Comparison of ENCODE assay signal across 8 mouse cellular contexts in genomic region chr11:49608938-49609867, GRCm38 (mm10). TPM values are rescaled to one million over a fixed set of nuclear protein-coding genes. Genes with fewer than 3 reads are reported as not detected.
DNase-seq lines count a peak whose midpoint lies in the region; ATAC-seq and TF ChIP-seq lines count a peak whose summit lies in the region.
"Not testable (repeated sequence)": the region's sequence is repeated elsewhere in the genome, so short reads cannot be mapped to it uniquely, and the experiment has no call there.

Gene Flt4 (plus strand): TSS chr11:49609263.

- WGBS in forebrain, embryonic 16.5 days: 5% methylated on average over 44 of the region's 61 CpGs
- 5% methylated on average over 49 of the region's 61 CpGs for WGBS in liver, embryonic 12.5 days (ENCODE audit: insufficient replicate concordance)
- WGBS in small intestine, adult 2 months: 3% methylated on average over 61 of the region's 61 CpGs

- not testable (repeated sequence) for H3K27ac ChIP-seq in ES-Bruce4 (ENCODE audit: insufficient read depth, low read length); forebrain, embryonic 16.5 days (ENCODE audit: low read length); liver, embryonic 12.5 days; small intestine, adult 2 months (ENCODE audit: insufficient read depth, low read depth, low read length)
- H3K27ac ChIP-seq in brown adipose tissue, adult 24 weeks (replicated peaks; ENCODE audit: low read depth, low read length): peak within 1 kb of the TSS; percentile 60

- not testable (repeated sequence) for H3K27me3 ChIP-seq in ES-Bruce4 (ENCODE audit: control insufficient read depth, insufficient read depth, low read length, poor library complexity, severe bottlenecking)
- H3K27me3 ChIP-seq in forebrain, embryonic 16.5 days (replicated peaks; ENCODE audit: control insufficient read depth, insufficient read depth, low read length): peaks cover 12% of the 10 kb centered on the region
- peaks cover 75% of the 10 kb centered on the region for H3K27me3 ChIP-seq in liver, embryonic 12.5 days (replicated peaks)
- H3K27me3 ChIP-seq in small intestine, adult 2 months (ENCODE audit: control insufficient read depth, insufficient read depth, low read length): peaks cover 14% of the 10 kb centered on the region

- not testable (repeated sequence) for H3K9me3 ChIP-seq in ES-Bruce4 (replicated peaks; ENCODE audit: control insufficient read depth, insufficient read depth, low read length, poor library complexity, severe bottlenecking); forebrain, embryonic 16.5 days (ENCODE audit: control insufficient read depth, low read length); liver, embryonic 12.5 days (replicated peaks)

- H3K4me3 ChIP-seq in ES-Bruce4 (ENCODE audit: low read depth, low read length): peak within 1 kb of the TSS; percentile 82
- H3K4me3 ChIP-seq in brown adipose tissue, adult 24 weeks (ENCODE audit: insufficient read depth, low read depth, low read length): peak within 1 kb of the TSS; percentile 70
- H3K4me3 ChIP-seq in forebrain, embryonic 16.5 days (replicated peaks; ENCODE audit: low read length): peak within 1 kb of the TSS; percentile 37
- peak within 1 kb of the TSS; percentile 51 for H3K4me3 ChIP-seq in liver, embryonic 12.5 days
- H3K4me3 ChIP-seq in small intestine, adult 2 months (ENCODE audit: low read depth, low read length): peak within 1 kb of the TSS; percentile 56

- not testable (repeated sequence) for H3K36me3 ChIP-seq in ES-Bruce4 (ENCODE audit: control insufficient read depth, insufficient read depth, low read length, poor library complexity, severe bottlenecking); forebrain, embryonic 16.5 days (ENCODE audit: control insufficient read depth, insufficient read depth); liver, embryonic 12.5 days; small intestine, adult 2 months (ENCODE audit: control insufficient read depth, insufficient read depth, low read length)

- peak; percentile 53 to 69 for DNase-seq in heart, postnatal 14 days
- DNase-seq in kidney, adult 9 months: peak; percentile 22
- peak; percentile 33 for DNase-seq in mesoderm, embryonic 11.5 days (ENCODE audit: low read depth, low spot score)

- not testable (repeated sequence) for TF ChIP-seq POLR2A in ES-Bruce4 (IDR thresholded peaks at IDR 0.05; ENCODE audit: insufficient read depth, low read length); small intestine, adult 2 months (IDR thresholded peaks at IDR 0.05; ENCODE audit: low read depth, low read length)

- TF ChIP-seq CTCF in ES-Bruce4 (IDR thresholded peaks at IDR 0.05; ENCODE audit: low read depth, low read length); small intestine, adult 2 months (IDR thresholded peaks at IDR 0.05; ENCODE audit: extremely low read depth, insufficient read length, insufficient replicate concordance, low read depth, low read length): not testable (repeated sequence)

- H3K9ac ChIP-seq in ES-Bruce4 (ENCODE audit: low read depth, poor library complexity, severe bottlenecking): peak within 1 kb of the TSS; percentile 64
- peak within 1 kb of the TSS; percentile 37; the same call in 1 of the 2 replicates for H3K9ac ChIP-seq in forebrain, embryonic 16.5 days (replicated peaks; ENCODE audit: low read depth, low read length)
- not testable (repeated sequence) for H3K9ac ChIP-seq in liver, embryonic 12.5 days

- not testable (repeated sequence) for H3K4me1 ChIP-seq in ES-Bruce4 (ENCODE audit: control insufficient read depth, insufficient read depth, low read length); brown adipose tissue, adult 24 weeks (ENCODE audit: control insufficient read depth, insufficient read depth, insufficient read length, low read length); forebrain, embryonic 16.5 days (replicated peaks; ENCODE audit: control insufficient read depth, insufficient read depth, low read length); liver, embryonic 12.5 days; small intestine, adult 2 months (ENCODE audit: control insufficient read depth, insufficient read depth, insufficient read length, low read length)

- ATAC-seq in forebrain, embryonic 16.5 days: peak; percentile 82
- ATAC-seq in liver, embryonic 12.5 days: peak; percentile 59

- TF ChIP-seq EP300 in ES-Bruce4 (IDR thresholded peaks at IDR 0.05; ENCODE audit: insufficient read depth, low read depth, low read length): not testable (repeated sequence)

- intact Hi-C loops in heart, postnatal 14 days (cut with DNase I): not testable (repeated sequence)

- peak within 1 kb of the TSS; percentile 57 for H3K4me2 ChIP-seq in forebrain, embryonic 16.5 days (ENCODE audit: low read length)
- H3K4me2 ChIP-seq in liver, embryonic 12.5 days: peak within 1 kb of the TSS; percentile 66

RNA-seq across cellular contexts. Expression of gene Flt4, which starts in this region (rescaled TPM):
- polyA plus RNA-seq in ES-Bruce4 (2011; ENCODE audit: insufficient read depth, insufficient read length, low read depth, missing spikeins): 2.8 and 3.0 TPM in 2 replicates
- 2.1 and 2.7 TPM in 2 replicates for polyA plus RNA-seq in brown adipose tissue, adult 24 weeks (2012; ENCODE audit: insufficient read depth, insufficient read length, missing spikeins)
- 1.4 and 1.7 TPM in 2 replicates for polyA plus RNA-seq in forebrain, embryonic 16.5 days (2015; fragmentation: Nextera tagmentation; extraction: Ambion mirVana)
- 10 to 100 TPM; 11.1 to 11.6 TPM for total RNA-seq in heart, postnatal 14 days (2021)
- polyA plus RNA-seq in liver, embryonic 12.5 days (2016; fragmentation: Nextera tagmentation; extraction: Ambion mirVana): 4.7 and 4.8 TPM in 2 replicates
- polyA plus RNA-seq in small intestine, adult 2 months (2012; rRNA removed): 3.2 and 8.6 TPM in 2 replicates
